Mouse (Mus musculus): ENCODE results near the gene Dpep3.
A peak's percentile ranks its signal among the peaks of the same experiment; 100 is the strongest.

The Dpep3 gene

DNA sequence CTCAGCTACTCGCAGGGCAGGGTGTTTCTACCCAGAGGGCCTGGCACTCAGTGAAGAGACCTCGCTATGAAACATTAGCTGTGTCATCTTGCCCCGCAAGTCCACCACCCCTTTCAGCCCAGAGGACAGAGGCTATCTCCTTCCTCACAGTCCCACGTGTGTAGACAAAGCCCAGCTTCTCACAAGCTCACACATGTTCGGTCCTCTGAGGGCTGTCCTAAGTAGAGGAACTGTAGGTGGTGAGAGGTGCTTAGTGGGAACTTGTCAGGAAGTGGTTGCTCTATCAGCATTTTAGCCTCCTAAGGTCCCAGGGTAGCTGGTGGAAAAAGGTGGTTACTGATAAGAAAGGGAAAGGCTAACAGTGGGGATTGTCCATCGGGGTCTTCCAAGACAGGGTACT, 44.1 kb downstream of the Dpep3 start:
- DNase-seq: no peak

DNA sequence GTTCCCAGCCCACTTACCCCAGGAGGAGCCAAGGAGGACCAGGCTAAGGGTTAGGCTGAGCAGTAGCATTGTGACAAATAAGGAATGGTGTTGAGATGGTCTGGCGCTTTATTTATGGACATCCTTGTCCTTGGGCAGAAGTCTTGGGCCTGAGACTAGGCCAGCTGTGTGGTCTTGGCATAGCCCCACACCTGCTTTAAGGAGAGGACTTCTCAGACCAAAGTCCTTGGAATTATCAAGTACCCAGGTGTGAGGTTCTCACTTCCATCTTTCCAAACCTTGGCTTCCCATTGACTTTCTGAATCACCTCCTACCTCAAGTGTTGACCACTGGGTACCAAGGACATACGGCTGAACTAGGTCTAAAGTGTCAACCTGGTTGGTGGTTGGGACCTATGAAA, 45.5 kb downstream of the Dpep3 start, which contains the start of gene Ctrl:
Gene Ctrl, minus strand, starts transcription at position 101 of the 400 bp plus-strand sequence.
- DNase-seq: no peak

DNA sequence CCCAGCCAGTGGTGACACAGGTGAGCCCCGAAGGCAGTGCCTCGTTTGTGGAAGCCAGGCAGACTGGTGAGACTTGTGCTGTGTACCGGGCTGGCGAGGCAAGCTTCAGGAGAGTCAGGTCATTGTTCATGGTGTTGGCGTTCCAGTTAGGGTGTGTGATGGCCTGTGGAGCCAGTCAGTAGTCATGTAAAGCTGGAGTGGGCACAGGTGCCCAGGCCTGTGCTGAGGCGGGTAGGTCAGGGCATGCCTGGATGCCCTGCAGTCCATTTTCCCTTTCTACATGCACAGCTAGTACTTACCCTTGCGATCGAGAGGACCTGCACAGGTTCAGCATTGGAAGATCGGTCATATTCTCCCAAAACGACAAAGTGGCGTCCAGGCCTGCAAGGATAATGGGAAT, 46.7 kb downstream of the Dpep3 start:
- DNase-seq: no peak

DNA sequence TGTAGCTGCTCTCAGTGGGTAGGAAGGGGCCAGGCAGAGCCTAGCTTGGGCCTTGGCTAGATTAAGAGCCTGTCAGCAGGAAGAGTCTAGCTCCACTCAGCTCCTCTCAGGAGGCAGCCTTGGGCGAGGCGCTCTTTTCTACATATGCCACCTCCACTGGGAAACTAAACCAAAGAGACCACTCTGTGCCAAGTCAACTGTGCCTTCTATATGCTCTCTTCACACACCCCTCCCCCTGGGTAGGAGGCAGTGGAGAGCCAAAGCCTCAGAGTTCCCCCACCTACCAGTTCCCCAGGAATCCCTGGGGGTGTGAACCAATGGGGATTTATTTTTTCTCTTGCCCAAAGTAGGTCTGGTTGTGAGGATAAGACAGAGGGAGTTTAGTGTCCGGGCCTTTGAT, 48.0 kb downstream of the Dpep3 start:
- DNase-seq: no peak

DNA sequence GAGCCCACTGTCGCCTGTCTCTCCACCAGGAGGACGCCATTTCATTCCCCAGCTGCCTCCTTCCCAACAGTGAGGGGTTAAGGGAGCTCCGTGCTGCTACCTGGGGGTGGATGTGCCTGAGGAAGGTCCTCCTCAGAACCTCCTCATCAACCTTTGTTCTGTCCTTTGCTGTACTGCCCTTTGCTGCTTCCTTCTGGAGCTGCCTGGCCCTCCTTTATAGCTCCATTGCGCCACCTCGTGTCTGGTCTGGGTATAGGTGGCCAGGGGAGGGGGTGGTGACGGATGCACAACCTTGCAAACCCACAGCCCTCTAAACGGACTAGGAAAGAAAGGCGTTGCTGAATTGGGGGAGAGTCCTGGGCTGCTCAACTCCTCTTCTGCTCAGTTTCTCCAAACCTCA, 48.6 kb downstream of the Dpep3 start:
- DNase-seq: peak; percentile 79 to 85

DNA sequence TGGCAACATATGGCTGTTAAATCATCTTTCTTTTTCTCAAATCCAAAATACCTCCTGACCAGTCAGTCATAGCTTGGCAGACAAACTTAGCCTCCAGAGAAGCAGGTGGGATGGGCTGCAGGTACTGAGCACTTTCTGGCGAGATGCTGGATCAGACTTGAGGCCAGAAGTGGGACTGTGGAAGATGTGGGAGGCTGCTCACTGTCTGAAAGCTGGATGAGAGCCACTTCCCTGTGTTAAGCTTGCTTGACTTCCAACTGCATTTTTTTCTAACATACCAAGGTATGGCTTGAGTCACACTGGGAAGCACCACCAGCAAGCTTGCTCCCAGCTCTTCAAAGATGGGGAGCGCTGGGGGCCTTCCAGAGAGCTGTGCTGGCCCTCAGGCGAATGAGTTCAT, 54.1 kb downstream of the Dpep3 start:
- DNase-seq: no peak
